Mouse (Mus musculus) hindbrain, embryonic 15.5 days (tissue): Measurements from ENCODE around the gene Mtch2. TPM values are rescaled to one million over a fixed set of nuclear protein-coding genes. Genes with fewer than 3 reads are reported as not detected.
A peak's percentile ranks its signal among the peaks of the same experiment; 100 is the strongest.

Source experiments
- ATAC-seq: fragments of 200-750 bp; cut with Nextera tagmentation; 2 replicates; pipeline ENCODE4 v1.8.0; 2017; ENCODE audit warnings: low read depth, moderate number of reproducible peaks, moderate TSS enrichment; ENCODE audit not compliant: low FRiP score
- H3K27ac ChIP-seq: fragments of 300-500 bp; sonication (generic); replicated peaks from 2 replicates; pipeline ENCODE4 v1.5.1; 2015; ENCODE audit warnings: mild to moderate bottlenecking, inconsistent platforms
- H3K27me3 ChIP-seq: fragments of 300-500 bp; sonication (generic); 2 replicates; pipeline ENCODE4 v1.6.1; 2015; ENCODE audit warnings: control low read depth, inconsistent platforms
- H3K36me3 ChIP-seq: fragments of 300-500 bp; sonication (generic); 2 replicates; pipeline ENCODE4 v1.6.1; 2015; ENCODE audit warnings: control low read depth, inconsistent platforms
- H3K4me1 ChIP-seq: fragments of 300-500 bp; sonication (generic); replicated peaks from 2 replicates; pipeline ENCODE4 v1.6.1; 2015; ENCODE audit warnings: control low read depth, inconsistent platforms
- H3K4me2 ChIP-seq: fragments of 300-500 bp; sonication (generic); 2 replicates; pipeline ENCODE4 v1.6.1; 2015; ENCODE audit warnings: moderate library complexity, mild to moderate bottlenecking, inconsistent platforms
- H3K4me3 ChIP-seq: fragments of 300-500 bp; sonication (generic); 2 replicates; pipeline ENCODE4 v1.5.1; 2015; ENCODE audit warnings: mild to moderate bottlenecking, inconsistent platforms
- H3K9ac ChIP-seq: fragments of 300-500 bp; sonication (generic); 2 replicates; pipeline ENCODE4 v1.6.1; 2015; ENCODE audit warnings: inconsistent platforms
- H3K9me3 ChIP-seq: fragments of 300-500 bp; sonication (generic); 2 replicates; pipeline ENCODE4 v1.6.1; 2016; ENCODE audit warnings: control low read depth, inconsistent platforms
- WGBS: fragments of 180-500 bp; shearing (Covaris S2); methylation state at CpG from one replicate; pipeline ENCODE4 v1.1.7; 2015; 5-methylcytosine and 5-hydroxymethylcytosine counted together
- polyA plus RNA-seq: library from polyadenylated mRNA; unstranded; fragments of >200 nt; fragmentation: Nextera tagmentation; extraction: Ambion mirVana; gene quantifications from 2 replicates; pipeline ENCODE4 v1.2.1, GENCODE M21; 2015

Gene Mtch2
- polyA plus RNA-seq, 1 experiment from 2014 or later, result 231 TPM

DNA sequence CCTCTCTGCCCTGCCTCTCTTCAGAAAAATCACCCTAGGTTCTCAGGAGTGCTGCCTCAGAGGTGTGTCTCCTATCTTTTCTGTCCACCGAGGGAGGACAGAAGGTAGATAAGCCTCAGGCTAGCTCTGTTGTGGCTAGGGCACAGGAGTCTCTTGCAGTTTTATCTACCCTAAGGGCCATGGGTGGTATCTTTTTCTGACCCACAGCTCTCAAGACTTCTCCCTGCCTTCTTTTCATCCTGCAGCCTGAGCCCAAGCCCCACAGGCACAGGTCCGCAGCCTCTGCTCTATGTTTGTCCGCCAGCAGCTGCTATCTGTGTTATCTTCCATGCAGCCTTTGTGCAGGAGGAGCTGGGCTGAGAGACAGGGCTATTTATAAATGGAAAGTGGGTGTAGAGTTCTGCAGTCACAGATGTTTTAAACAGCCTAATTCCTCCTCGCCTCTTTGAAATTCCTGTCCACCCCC is 23.2 kb downstream of the Mtch2 start:
- WGBS, result 59% methylated on average over 4 of the region's 4 CpGs

DNA sequence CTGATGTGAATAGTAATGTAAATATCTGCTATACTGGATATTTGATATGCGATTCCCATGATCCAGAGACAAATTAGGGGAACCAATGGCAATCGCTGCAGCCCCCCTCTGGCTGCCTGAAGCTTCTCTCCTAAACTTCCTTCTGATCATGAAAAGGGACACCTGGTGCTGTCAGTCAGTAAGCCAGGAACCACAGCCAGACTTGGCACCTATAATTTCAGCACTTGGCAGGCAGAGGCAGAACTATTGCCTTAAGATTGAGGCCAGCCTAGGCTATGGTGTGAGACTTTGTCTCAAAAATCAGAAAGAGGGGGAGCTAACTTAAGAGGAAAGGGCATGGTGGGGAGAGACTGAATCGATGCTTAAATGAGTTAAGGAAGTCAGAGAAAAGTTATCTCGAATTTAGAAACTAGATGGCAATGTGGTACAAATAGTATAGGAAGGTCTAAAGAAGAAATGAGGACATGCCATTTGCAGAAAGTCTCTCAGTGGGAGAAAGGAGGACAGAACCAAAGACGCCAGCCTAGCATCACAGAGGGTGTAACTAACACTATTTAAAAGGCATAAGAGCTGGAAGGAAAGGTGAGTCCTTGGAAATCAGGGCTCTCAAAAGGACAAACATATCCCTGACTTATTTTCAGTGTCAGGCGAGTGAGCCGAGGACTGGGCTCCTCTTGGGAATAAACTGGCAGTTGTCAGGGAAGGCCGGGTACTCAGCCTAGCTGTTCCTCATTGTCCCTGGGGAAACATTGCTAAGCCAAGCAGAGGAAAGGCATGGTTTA is 24.4 kb downstream of the Mtch2 start:
- peaks cover 16% of the 10 kb centered on the region; the same call in 1 of the 2 replicates for H3K36me3 ChIP-seq
- 62% methylated on average over 8 of the region's 8 CpGs for WGBS
- H3K4me2 ChIP-seq, result no peak overlapping the region
- H3K9me3 ChIP-seq, result no peaks in the 10 kb centered on the region
- no peak overlapping the region for H3K9ac ChIP-seq
- H3K27me3 ChIP-seq, result no peaks in the 10 kb centered on the region
- no peak overlapping the region for H3K4me3 ChIP-seq
- H3K4me1 ChIP-seq, result 0 out of 2 replicates have a peak, but pooled peaks cover 4% of the 10 kb centered on the region
- ATAC-seq, result no peak
- no peak overlapping the region; the same call in 1 of the 2 replicates for H3K27ac ChIP-seq

More for the DNA sequence above, 23.2 kb downstream of the Mtch2 start:
- H3K27ac ChIP-seq, result no peak overlapping the region
- peaks cover 27% of the 10 kb centered on the region for H3K36me3 ChIP-seq
- H3K4me1 ChIP-seq, result 0 out of 2 replicates have a peak, but pooled peaks cover 4% of the 10 kb centered on the region
- no peak overlapping the region for H3K9ac ChIP-seq
- no peaks in the 10 kb centered on the region for H3K27me3 ChIP-seq
- no peak overlapping the region for H3K4me3 ChIP-seq
- H3K4me2 ChIP-seq, result no peak overlapping the region
- H3K9me3 ChIP-seq, result no peaks in the 10 kb centered on the region
- ATAC-seq, result no peak

DNA sequence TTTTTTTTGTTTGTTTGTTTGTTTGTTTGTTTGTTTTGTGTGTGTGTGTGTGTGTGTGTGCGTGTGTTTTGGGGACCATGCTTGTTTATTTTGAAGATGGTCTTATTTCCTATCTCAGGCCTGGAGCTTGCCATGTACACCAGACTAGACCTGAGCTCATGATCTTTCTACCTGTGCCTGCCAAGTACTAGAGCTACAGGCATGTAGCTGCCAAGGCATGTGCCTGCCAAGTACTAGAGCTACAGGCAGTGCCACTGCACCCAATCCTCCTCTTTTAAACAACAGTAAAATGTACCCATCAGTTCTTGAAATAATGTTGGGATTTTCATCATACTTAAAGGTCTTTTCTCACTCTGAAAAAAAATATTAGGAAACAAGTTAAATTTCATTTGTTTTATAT is 27.1 kb downstream of the Mtch2 start:
- H3K27ac ChIP-seq, result no peak overlapping the region
- 0 out of 2 replicates have a peak, but pooled peaks cover 6% of the 10 kb centered on the region for H3K4me1 ChIP-seq
- H3K9me3 ChIP-seq, result no peaks in the 10 kb centered on the region
- no peak overlapping the region for H3K4me2 ChIP-seq
- 83% methylated on average over 1 of the region's 1 CpGs for WGBS
- no peaks in the 10 kb centered on the region for H3K36me3 ChIP-seq
- no peak for ATAC-seq
- no peak overlapping the region for H3K9ac ChIP-seq
- H3K27me3 ChIP-seq, result no peaks in the 10 kb centered on the region
- H3K4me3 ChIP-seq, result no peak overlapping the region

DNA sequence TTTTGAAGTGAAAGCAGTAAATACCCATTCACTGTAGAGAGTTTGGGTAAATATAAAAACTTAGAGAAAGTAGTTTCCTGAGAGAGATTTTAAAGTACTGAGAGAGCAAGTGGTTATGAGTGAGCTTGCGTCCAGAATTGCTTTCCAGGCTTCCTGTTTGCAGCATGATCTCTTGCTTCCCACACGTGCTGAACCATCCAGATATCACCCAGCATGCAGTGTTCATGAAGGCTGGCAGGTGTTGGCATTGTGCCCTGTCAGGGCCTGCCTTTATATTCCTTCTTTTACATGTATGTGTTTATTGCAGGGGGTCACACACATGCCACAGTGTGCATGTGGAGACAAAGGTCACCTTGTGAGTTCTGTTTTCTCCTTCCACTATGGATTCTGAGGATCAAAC is 28.3 kb downstream of the Mtch2 start:
- WGBS, result 64% methylated on average over 2 of the region's 2 CpGs
- Histone ChIP-seq H3K27ac (no peak overlapping the region), H3K27me3 (no peaks in the 10 kb centered on the region), H3K4me3 (no peak overlapping the region), H3K4me2 (no peak overlapping the region), H3K36me3 (no peaks in the 10 kb centered on the region), H3K9ac (no peak overlapping the region), H3K9me3 (no peaks in the 10 kb centered on the region), H3K4me1 (0 out of 2 replicates have a peak, but pooled peaks cover 17% of the 10 kb centered on the region)
- no peak for ATAC-seq

DNA sequence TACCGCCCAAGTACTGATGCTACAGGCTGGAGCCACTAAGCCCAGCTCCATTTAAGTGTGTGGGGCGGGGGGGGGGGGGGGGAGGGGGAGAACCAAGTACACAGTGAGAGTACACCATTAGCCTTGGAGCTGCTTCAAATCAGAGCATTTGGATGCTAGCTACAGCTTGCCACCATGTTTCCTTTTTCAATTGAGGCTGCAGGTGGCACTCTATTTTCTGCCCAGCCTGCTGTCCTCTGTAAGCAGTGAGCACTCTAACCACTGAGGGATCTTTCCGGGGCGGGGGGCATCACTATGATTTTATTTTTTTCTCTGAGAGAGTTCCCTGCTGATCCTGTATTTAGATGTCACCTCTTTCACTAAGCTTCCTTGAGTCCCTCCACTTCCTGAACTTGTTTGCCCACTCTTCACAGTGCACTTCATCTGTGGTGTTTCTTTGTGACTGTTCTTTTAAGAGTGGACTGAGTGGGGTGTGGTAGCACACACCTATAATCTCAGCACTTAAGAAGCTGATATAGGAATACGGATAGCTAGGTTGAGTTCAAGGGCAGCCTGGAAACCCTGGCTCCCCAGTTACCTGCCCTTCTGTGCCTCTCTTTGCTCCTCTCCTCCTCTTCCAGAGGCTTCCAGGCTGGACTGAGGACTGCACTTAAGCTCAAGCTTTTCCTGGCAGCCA is 30.8 kb downstream of the Mtch2 start:
- H3K4me1 ChIP-seq, result peaks cover 23% of the 10 kb centered on the region; the same call in 1 of the 2 replicates
- no peaks in the 10 kb centered on the region for H3K36me3 ChIP-seq
- H3K27ac ChIP-seq, result no peak overlapping the region
- H3K4me3 ChIP-seq, result no peak overlapping the region
- H3K4me2 ChIP-seq, result no peak overlapping the region
- no peak overlapping the region for H3K9ac ChIP-seq
- ATAC-seq, result no peak
- H3K27me3 ChIP-seq, result no peaks in the 10 kb centered on the region
- H3K9me3 ChIP-seq, result no peaks in the 10 kb centered on the region
- WGBS, result 72% methylated on average over 4 of the region's 5 CpGs

DNA sequence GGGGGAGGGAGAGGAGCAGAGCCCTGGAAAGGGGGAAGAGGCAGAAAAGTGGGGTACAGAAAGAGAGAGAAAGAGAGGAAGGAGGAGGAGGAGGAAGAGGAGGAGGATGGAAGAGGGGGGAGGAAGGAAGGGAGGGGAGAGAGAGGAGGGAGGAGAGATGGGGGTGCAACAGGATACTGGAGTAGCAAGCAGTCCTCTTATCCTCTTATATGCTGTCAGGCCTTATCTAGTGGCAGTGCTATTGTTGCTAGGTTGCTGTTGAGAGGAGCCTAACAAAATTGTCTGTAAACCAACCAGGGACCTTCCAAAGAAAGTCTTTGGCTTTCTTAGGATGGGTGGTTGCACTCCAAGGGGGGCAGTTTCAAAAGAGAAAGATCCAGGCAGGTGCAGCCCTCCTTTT is 32.5 kb downstream of the Mtch2 start:
- ATAC-seq, result no peak
- H3K36me3 ChIP-seq, result no peaks in the 10 kb centered on the region
- H3K27me3 ChIP-seq, result no peaks in the 10 kb centered on the region
- no peak overlapping the region for H3K9ac ChIP-seq
- peaks cover 33% of the 10 kb centered on the region for H3K4me1 ChIP-seq
- no peaks in the 10 kb centered on the region for H3K9me3 ChIP-seq
- H3K4me2 ChIP-seq, result no peak overlapping the region
- no peak overlapping the region for H3K4me3 ChIP-seq
- no peak overlapping the region for H3K27ac ChIP-seq

DNA sequence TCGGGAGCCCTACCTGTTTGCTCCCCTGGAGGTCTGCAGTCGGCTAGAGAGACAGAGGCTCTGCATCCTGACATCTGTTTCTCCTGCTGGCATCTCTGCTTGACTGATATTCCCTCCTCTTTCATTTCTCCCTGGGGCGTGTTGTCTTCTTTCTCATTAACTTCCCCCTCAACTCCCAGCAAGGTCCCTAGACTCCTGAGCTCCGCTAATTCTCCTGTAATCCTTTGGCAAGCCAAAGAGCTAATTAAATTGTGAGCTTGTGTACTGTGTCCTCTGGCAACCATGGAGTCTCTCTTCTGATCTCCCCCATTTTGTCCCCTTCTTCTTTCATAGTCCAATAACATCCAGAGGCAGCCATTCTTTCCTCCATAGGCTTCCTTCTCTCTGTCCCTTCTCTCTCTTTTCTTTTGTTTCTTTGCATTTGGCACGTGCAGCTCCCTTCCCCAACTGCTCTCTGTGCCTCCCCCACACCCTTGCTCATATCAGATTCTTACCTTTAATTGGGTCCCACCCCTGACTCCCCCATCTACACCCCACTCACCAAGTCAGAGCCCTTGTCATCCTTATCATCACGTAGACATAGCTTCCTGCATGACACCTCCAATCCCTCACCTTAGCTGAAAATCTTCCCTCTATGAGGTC is 33.3 kb downstream of the Mtch2 start:
- Histone ChIP-seq H3K4me1 (peaks cover 38% of the 10 kb centered on the region), H3K27me3 (no peaks in the 10 kb centered on the region), H3K9me3 (no peaks in the 10 kb centered on the region), H3K9ac (no peak overlapping the region), H3K36me3 (no peaks in the 10 kb centered on the region), H3K4me2 (peak overlapping the region; percentile 23; the same call in 1 of the 2 replicates), H3K4me3 (no peak overlapping the region), H3K27ac (peak overlapping the region; percentile 73)
- 18% methylated on average over 6 of the region's 6 CpGs for WGBS
- ATAC-seq, result no peak

DNA sequence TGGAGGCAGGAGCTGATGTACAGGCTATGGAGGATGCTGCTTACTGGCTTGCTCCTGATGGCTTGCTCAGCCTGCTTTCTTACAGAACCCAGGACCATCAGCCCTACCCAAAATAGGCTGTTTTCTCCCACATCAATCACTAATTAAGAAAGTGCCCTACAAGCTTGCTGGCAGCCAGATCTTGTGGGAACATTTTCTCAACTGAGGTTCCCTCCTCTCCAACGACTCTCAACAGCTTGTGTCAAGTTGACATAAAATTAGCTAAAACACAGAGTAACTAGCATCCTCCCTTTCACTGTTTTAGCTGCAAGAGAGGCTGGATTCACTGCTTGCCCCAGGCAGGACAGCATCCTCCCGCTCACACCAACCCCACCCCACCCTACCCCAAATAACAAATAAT is 34.9 kb downstream of the Mtch2 start:
- Histone ChIP-seq H3K4me2 (no peak overlapping the region), H3K9ac (no peak overlapping the region), H3K9me3 (no peaks in the 10 kb centered on the region), H3K27ac (no peak overlapping the region), H3K4me1 (peaks cover 38% of the 10 kb centered on the region), H3K4me3 (no peak overlapping the region), H3K36me3 (no peaks in the 10 kb centered on the region), H3K27me3 (no peaks in the 10 kb centered on the region)
- 80% methylated on average over 2 of the region's 2 CpGs for WGBS
- ATAC-seq, result no peak

DNA sequence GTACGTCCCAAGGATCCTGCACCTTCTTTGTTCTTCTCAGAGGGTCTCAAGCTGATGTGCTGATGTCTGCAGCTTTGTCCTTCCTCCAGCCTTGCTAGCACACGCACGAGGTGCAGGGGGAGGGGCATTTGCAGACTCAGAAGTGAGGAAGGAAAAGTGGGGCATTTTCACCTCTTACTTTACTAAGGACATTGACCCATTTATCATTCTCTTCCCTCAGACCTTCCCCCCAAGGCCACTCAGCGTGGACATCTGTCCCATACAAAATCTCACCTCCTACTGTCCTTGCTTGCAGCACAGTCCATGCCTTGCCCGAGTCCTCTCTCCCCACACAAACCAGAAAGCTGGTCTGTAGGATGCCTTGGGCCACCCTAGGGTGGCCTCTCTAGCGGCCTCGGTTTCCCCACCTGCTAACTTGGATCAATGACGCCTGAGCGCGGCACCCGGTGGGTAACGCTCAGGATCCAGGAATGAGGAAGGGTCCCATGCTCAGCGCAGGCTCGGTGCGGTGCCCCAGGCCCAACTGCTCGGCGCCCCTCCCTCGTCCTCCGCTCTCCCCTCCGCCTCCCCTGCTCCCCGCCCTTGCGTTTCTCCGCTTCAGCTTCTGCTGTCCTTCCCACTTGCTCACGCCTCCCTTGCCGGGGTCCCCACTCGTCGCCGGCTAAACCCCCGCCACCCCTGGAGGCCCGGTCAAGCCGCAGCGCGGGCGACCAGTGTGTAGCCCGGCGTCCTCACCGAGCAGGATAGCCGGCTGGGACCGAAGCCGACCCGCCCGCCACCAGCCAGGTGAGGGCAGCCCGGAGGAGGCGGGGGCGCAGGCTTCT is 38.5 kb downstream of the Mtch2 start, which contains the start of gene C1qtnf4:
Gene C1qtnf4 (plus strand): TSS at position 643 of the 824 bp plus-strand sequence.
- WGBS, result under 1% methylated on average over 45 of the region's 45 CpGs
- peak; percentile 86 for ATAC-seq
- peak within 1 kb of the TSS; percentile 68 for H3K4me3 ChIP-seq
- no peaks in the 10 kb centered on the region for H3K36me3 ChIP-seq
- H3K9ac ChIP-seq, result peak within 1 kb of the TSS; percentile 85
- H3K27me3 ChIP-seq, result no peaks in the 10 kb centered on the region
- H3K4me1 ChIP-seq, result peaks cover 58% of the 10 kb centered on the region
- no peaks in the 10 kb centered on the region for H3K9me3 ChIP-seq
- H3K4me2 ChIP-seq, result peak within 1 kb of the TSS; percentile 79
- peak within 1 kb of the TSS; percentile 93 for H3K27ac ChIP-seq

DNA sequence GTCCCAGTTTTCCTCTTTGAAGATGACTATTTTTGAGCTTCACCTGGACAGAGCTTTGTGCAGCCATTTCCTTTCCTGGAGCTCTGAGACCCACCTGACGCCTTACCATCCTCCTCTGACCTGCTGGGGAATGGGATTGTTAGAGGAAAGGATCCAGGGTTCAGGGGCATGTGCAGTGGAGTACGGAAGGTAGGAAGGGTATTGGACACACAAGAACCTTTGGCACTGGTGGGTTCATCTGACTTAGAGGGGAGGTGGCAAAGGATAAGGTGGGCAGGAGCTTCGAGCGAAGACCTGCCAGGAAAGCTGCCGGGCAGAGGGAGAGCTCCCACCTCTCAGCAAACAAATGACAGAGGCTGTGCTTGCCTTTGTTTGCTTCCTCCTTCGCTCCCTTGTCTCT is 39.5 kb downstream of the Mtch2 start:
- peak overlapping the region; percentile 93 for H3K27ac ChIP-seq
- WGBS, result 10% methylated on average over 6 of the region's 6 CpGs
- H3K4me2 ChIP-seq, result peak overlapping the region; percentile 79
- peak overlapping the region; percentile 68 for H3K4me3 ChIP-seq
- 0 out of 2 replicates have a peak, but pooled peaks cover 2% of the 10 kb centered on the region for H3K36me3 ChIP-seq
- no peaks in the 10 kb centered on the region for H3K9me3 ChIP-seq
- no peaks in the 10 kb centered on the region for H3K27me3 ChIP-seq
- H3K4me1 ChIP-seq, result peaks cover 56% of the 10 kb centered on the region
- H3K9ac ChIP-seq, result peak overlapping the region; percentile 85
- no peak for ATAC-seq

DNA sequence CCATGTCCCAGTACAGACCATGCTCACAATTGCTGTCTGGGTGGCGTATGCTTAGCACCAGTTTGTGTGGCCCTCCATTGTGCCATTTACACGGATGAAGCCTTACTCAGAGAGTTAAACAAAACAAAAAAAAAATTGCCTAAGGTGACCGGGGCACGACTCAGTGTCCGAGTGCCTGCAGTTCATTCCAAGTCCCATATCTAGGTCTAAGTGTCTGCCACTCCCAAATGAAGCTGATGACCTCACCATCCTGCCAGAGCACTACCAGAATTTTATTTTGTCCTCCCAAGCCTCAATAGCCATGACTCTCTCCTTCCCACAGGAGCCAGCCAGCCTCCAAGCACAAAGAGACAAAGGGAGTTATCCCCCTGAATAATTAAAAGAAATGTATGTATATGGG is 40.7 kb downstream of the Mtch2 start:
- peak overlapping the region; percentile 68 for H3K4me3 ChIP-seq
- WGBS, result 73% methylated on average over 5 of the region's 5 CpGs
- peak overlapping the region; percentile 93 for H3K27ac ChIP-seq
- H3K4me1 ChIP-seq, result peaks cover 63% of the 10 kb centered on the region
- ATAC-seq, result no peak
- peak overlapping the region; percentile 79 for H3K4me2 ChIP-seq
- no peaks in the 10 kb centered on the region for H3K9me3 ChIP-seq
- H3K36me3 ChIP-seq, result peaks cover 8% of the 10 kb centered on the region; the same call in 1 of the 2 replicates
- peak overlapping the region; percentile 85 for H3K9ac ChIP-seq
- H3K27me3 ChIP-seq, result no peaks in the 10 kb centered on the region
